9 mouse cellular contexts compared by ENCODE assay signal in the genomic region with DNA sequence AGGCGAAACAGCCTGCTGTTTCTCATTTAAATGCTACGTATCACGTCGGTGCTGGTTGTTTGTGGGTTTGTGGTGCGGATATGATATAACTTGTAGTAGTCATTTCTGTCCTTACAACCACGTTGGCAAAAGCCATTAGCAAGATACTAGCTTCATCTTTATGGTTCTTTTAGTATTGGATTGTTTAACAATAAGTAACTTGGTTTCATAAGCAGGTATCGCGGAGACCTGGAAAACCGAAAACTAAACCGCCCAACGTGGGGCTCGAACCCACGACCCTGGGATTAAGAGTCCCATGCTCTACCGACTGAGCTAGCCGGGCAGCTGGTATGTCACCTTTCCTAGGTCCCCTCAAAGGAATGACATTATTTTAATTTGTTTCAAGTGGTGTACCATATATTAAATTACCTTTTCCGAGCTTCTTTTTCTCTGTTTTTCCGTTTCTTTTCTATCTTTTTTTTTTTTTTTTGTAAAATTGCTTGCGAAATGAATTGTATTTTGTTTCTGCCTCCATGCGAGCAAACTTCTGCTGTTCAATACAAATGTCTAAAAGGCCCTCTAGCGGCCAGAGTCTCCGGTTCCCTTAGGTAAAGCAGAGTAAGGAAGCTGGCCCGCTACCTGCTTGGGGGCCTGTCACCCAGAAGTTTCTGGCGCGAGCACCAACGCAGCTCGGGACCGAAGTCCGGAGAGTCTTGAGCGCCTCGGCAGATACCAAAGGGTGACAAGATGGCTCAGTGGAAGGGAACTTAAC. TPM values are rescaled to one million over a fixed set of nuclear protein-coding genes. Genes with fewer than 3 reads are reported as not detected.
A peak's percentile ranks its signal among the peaks of the same experiment; 100 is the strongest.
DNase-seq lines count a peak whose midpoint lies in the region; ATAC-seq and TF ChIP-seq lines count a peak whose summit lies in the region.
"Had no signal": no experiment of that assay in that cellular context is flagged by ENCODE, and none has a peak within 500 bp of the region (broad histone marks: within the 10 kb centered on the region; RNA-seq: fewer than 3 reads in every experiment).

No protein-coding gene starts in this region.

- H3K4me3 ChIP-seq in G1E (ENCODE audit: low read depth, low read length), result no peak overlapping the region
- peak overlapping the region; percentile 7; the same call in 1 of the 2 replicates for H3K4me3 ChIP-seq in forebrain, embryonic 14.5 days (ENCODE audit: low read depth, low read length)
- H3K4me3 ChIP-seq in lung, adult 2 months (replicated peaks; ENCODE audit: extremely low read depth, low read depth, low read length), result peak overlapping the region; percentile 53
- H3K4me3 ChIP-seq: myocyte had no signal

- 2% methylated on average over 30 of the region's 30 CpGs for WGBS in forebrain, embryonic 14.5 days
- WGBS in lung, adult 2 months, result 2% methylated on average over 30 of the region's 30 CpGs

- no peaks in the 10 kb centered on the region for H3K9me3 ChIP-seq in G1E (replicated peaks)
- no peaks in the 10 kb centered on the region for H3K9me3 ChIP-seq in forebrain, embryonic 14.5 days (replicated peaks; ENCODE audit: control insufficient read depth, low read length)

- peak; percentile 60 for ATAC-seq in G1E (ENCODE audit: extremely low read depth, insufficient number of reproducible peaks, low FRiP score, poor library complexity, severe bottlenecking)
- ATAC-seq in cerebellum, adult (ENCODE audit: insufficient number of reproducible peaks, low FRiP score, low TSS enrichment), result peak; percentile 79
- peak; percentile 56; the same call in 1 of the 2 replicates for ATAC-seq in forebrain, embryonic 14.5 days
- peak; percentile 83 for ATAC-seq in neutrophil, adult 5-6 weeks (ENCODE audit: extremely low read depth, insufficient number of reproducible peaks, low FRiP score, poor library complexity, severe bottlenecking)

- TF ChIP-seq CTCF in G1E (IDR thresholded peaks at IDR 0.05; ENCODE audit: low read depth, low read length), result no peak
- TF ChIP-seq CTCF in lung, adult 2 months (IDR thresholded peaks at IDR 0.05; ENCODE audit: insufficient read depth, low read length), result peak; percentile 37; the same call in 1 of the 2 replicates

- no peak for TF ChIP-seq POLR2A in lung, adult 2 months (IDR thresholded peaks at IDR 0.05; ENCODE audit: borderline replicate concordance, extremely low read depth, low read depth, low read length)

- H3K36me3 ChIP-seq in G1E (replicated peaks), result no peaks in the 10 kb centered on the region
- H3K36me3 ChIP-seq in forebrain, embryonic 14.5 days (ENCODE audit: control insufficient read depth, insufficient read depth, low read length), result no peaks in the 10 kb centered on the region

- peak overlapping the region; percentile 37 for H3K4me2 ChIP-seq in forebrain, embryonic 14.5 days (ENCODE audit: low read length)

- H3K9ac ChIP-seq in forebrain, embryonic 14.5 days (ENCODE audit: low read length), result no peak overlapping the region

- DNase-seq in G1E (ENCODE audit: low spot score), result peak; percentile 17
- DNase-seq in forebrain, embryonic 14.5 days (ENCODE audit: low spot score), result peak; percentile 84
- peak; percentile 54 for DNase-seq in heart, postnatal 25 days (ENCODE audit: low spot score)
- DNase-seq in layer of hippocampus, adult 18-20 months (ENCODE audit: low spot score in 2 of 2), result peak; percentile 61 to 87
- peak; percentile 68 for DNase-seq in lung, adult 2 months
- DNase-seq in thymus, postnatal 0 days (ENCODE audit: low spot score), result peak; percentile 88

- no peak overlapping the region for H3K27ac ChIP-seq in forebrain, embryonic 14.5 days (ENCODE audit: low read depth, low read length)

- intact Hi-C loops in heart, postnatal 25 days (cut with DNase I), result loop anchor here (2.0 kb wide), 2 partner anchors 14 to 36 kb away; partner anchors contain the start of gene Adamts7

- peaks cover 9% of the 10 kb centered on the region for H3K27me3 ChIP-seq in G1E (ENCODE audit: insufficient read depth, low read length)
- H3K27me3 ChIP-seq in forebrain, embryonic 14.5 days (replicated peaks; ENCODE audit: control insufficient read depth, insufficient read depth, low read length), result no peaks in the 10 kb centered on the region

- H3K4me1 ChIP-seq in G1E (ENCODE audit: insufficient read depth, low read depth, low read length), result peaks cover 3% of the 10 kb centered on the region; the same call in 1 of the 2 replicates
- H3K4me1 ChIP-seq in forebrain, embryonic 14.5 days (ENCODE audit: control insufficient read depth, insufficient read depth, low read length), result no peaks in the 10 kb centered on the region; the same call in 1 of the 2 replicates
- H3K4me1 ChIP-seq in lung, adult 2 months (ENCODE audit: control insufficient read depth, insufficient read depth, low read length), result peaks cover 3% of the 10 kb centered on the region; the same call in 1 of the 2 replicates

RNA-seq across cellular contexts. Expression of gene Morf4l1, which starts 11.9 kb away (rescaled TPM):
- total RNA-seq in G1E (2014; fragmentation: Nextera tagmentation) (219 and 248 TPM in 2 replicates), G1E (2017) (146 and 172 TPM in 2 replicates)
- polyA plus RNA-seq in G1E (2012), result 106 and 118 TPM in 2 replicates
- polyA plus RNA-seq in forebrain, embryonic 14.5 days (2014; fragmentation: Nextera tagmentation; extraction: Ambion mirVana), result 546 and 597 TPM in 2 replicates
- total RNA-seq in heart, postnatal 25 days (2021), result 100 to 1,000 TPM; 238 to 261 TPM
- 100 to 1,000 TPM; 441 to 446 TPM for total RNA-seq in layer of hippocampus, adult 18-20 months (2021)
- 76.6 and 127 TPM in 2 replicates for polyA plus RNA-seq in lung, adult 2 months (2012; rRNA removed)
- 264 and 267 TPM in 2 replicates for total RNA-seq in neutrophil, adult 5-6 weeks (2017)
- polyA plus RNA-seq in thymus, postnatal 0 days (2015; fragmentation: Nextera tagmentation; extraction: Ambion mirVana), result 323 and 332 TPM in 2 replicates

RNA-seq across cellular contexts. Expression of gene Adamts7, which starts 36.4 kb away (rescaled TPM):
- total RNA-seq in G1E (2014; fragmentation: Nextera tagmentation), result not detected in 2 replicates
- 0.17 TPM in 1 of 2 replicates, not detected in the other for total RNA-seq in G1E (2017)
- not detected in 2 replicates for polyA plus RNA-seq in G1E (2012)
- polyA plus RNA-seq in forebrain, embryonic 14.5 days (2014; fragmentation: Nextera tagmentation; extraction: Ambion mirVana), result 9.4 and 9.7 TPM in 2 replicates
- 10 to 100 TPM; 17.9 to 20.9 TPM for total RNA-seq in heart, postnatal 25 days (2021)
- total RNA-seq in layer of hippocampus, adult 18-20 months (2021), result under 1 TPM; 0.32 to 0.36 TPM
- polyA plus RNA-seq in lung, adult 2 months (2012; rRNA removed), result 5.6 and 7.2 TPM in 2 replicates
- total RNA-seq in neutrophil, adult 5-6 weeks (2017), result not detected in 2 replicates
- polyA plus RNA-seq in thymus, postnatal 0 days (2015; fragmentation: Nextera tagmentation; extraction: Ambion mirVana), result 0.35 and 0.40 TPM in 2 replicates

Comparison
In these comparisons a context has a peak if more than half of its experiments do, and no peak if none do; other contexts are left out.
1. DNase-seq: peak in every context shown above with its lines; median percentile 88 in thymus, postnatal 0 days; 84 in forebrain, embryonic 14.5 days; 74 in layer of hippocampus, adult 18-20 months; 68 in lung, adult 2 months; 54 in heart, postnatal 25 days; 17 in G1E.
2. RNA of gene Adamts7, which starts 36.4 kb away (total RNA-seq): 17.9 to 20.9 TPM in heart, postnatal 25 days; 0.32 to 0.36 TPM in layer of hippocampus, adult 18-20 months, 0.17 TPM in G1E and not detected in neutrophil, adult 5-6 weeks; every median in the first group is over 10 times any median in the second.
3. Peak in every context shown above with its lines, with median percentiles within 50 percentile points of each other: ATAC-seq.